Mouse (Mus musculus) C2C12 (cell line): ENCODE measurements around the gene Rhoh.

ENCODE experiments used
- CEBPB ChIP-seq: IDR thresholded peaks from one replicate; pipeline ENCODE4 v1.6.1; 2011; ENCODE audit warnings: low read depth, mild to moderate bottlenecking, control low read depth, moderate library complexity
- CTCF ChIP-seq: IDR thresholded peaks from one replicate; pipeline ENCODE4 v1.5.1; 2011; ENCODE audit not compliant: control insufficient read depth, insufficient read depth, insufficient read length
- MAX ChIP-seq: IDR thresholded peaks from one replicate; pipeline ENCODE4 v1.6.1; 2011; ENCODE audit warnings: mild to moderate bottlenecking, control low read depth
- MYOD1 ChIP-seq: IDR thresholded peaks from one replicate; pipeline ENCODE4 v1.6.1; 2011; ENCODE audit warnings: low read depth; ENCODE audit not compliant: control insufficient read depth, insufficient read length
- MYOG ChIP-seq: IDR thresholded peaks from one replicate; pipeline ENCODE4 v1.6.1; 2011; ENCODE audit not compliant: control insufficient read depth, insufficient read length; ENCODE audit errors: extremely low read depth
- USF1 ChIP-seq: IDR thresholded peaks from one replicate; pipeline ENCODE4 v1.6.1; 2011; ENCODE audit warnings: low read depth, mild to moderate bottlenecking, control low read depth, moderate library complexity

DNA sequence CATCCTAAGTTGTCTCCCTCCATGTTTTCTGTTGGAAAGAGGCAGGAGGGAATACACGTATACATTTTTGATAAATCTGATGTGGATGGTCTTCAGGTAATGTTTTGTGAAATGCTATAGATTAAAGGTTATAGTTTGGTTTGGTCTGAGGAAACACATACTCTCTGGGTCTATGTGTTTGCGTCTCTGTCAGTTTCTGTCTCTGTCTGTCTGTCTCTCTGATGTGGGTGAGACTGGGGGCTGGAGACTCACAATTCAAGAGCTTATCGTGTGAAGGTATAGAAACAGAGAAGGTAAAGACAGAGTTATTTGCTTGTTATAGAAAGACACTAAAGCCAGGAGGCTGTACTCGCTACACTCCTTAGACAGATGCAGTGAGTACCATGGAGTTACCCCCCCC, 8.6 kb downstream of the Rhoh start:
- no peak for TF ChIP-seq CTCF
- no peak for TF ChIP-seq MYOG
- TF ChIP-seq MAX, result no peak
- TF ChIP-seq USF1, result no peak
- no peak for TF ChIP-seq CEBPB
- no peak for TF ChIP-seq MYOD1
